Mouse (Mus musculus): ENCODE data around the gene Tdpoz3.
"Not testable (repeated sequence)": the region's sequence is repeated elsewhere in the genome, so short reads cannot be mapped to it uniquely, and the experiment has no call there.

Tdpoz3 gene

GRCm38 (mm10) chr3:93825720-93826119 is at the start of gene Tdpoz3:
Gene Tdpoz3 (plus strand): TSS chr3:93826020.
- CTCF ChIA-PET: not testable (repeated sequence)

DNA sequence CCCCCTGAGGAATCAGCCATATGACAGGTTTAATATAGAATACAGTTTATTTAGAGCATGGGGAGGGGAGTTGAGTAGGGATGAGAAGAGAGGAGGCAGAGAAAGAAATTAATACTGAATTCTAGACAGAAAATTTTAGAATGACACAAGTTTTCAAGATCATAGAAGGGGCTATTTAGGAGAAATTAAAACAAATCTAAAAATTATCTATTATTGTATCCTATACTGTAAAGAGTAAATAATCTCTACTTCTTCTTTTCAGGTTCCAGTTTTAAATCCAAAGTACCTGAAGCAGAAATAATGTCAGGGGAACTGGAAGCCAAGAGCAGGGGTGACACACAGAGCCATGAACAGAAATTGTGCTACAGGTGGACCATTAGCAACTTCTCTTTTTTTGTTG is 29.7 kb upstream of the Tdpoz3 start, which contains the start of gene Tdpoz4:
Gene Tdpoz4 (plus strand): TSS at position 301 of the 400 bp plus-strand sequence.
- CTCF ChIA-PET: not testable (repeated sequence)

DNA sequence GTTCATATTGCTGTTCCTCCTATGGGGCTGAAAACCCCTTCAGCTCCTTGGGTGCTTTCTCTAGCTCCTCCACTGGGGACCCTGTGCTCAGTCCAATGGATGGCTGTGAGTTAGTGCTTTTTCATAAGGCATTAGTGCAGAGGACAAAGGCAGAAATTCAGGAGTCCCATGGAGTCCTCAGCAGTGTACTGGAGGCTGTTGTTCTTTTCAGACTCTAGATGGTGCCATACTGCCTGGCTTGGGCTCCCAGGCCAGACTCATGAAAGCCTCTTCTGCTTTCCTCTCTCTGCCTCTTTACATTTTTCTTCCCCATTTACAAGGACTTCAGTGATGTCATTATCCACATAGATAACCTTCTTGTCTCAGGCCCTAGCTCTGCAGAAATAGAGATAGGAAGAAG is 12.5 kb upstream of the Tdpoz3 start:
- CTCF ChIA-PET: not testable (repeated sequence)

DNA sequence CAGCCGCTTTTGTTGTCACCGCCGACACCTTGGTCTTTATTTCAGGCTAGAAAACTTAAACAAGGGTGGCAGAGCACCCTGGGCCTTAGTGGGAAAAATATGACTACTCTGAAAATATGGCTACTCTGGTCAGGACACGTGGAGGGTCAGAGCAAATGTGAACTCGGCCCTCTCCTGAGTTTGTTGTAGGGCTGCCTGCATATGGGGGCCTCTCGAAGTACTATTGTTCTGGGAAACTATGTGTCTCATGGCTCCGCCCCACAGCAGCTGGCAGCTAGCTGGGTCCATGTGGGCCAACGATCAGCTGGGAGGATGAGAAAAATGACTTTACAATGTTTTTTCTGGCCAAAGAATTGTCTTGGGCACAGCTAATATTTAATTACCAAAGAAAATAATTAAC is 33.1 kb downstream of the Tdpoz3 start:
- CTCF ChIA-PET: not testable (repeated sequence)

GRCm38 (mm10) chr3:93870635-93871034 is 44.8 kb downstream of the Tdpoz3 start:
- CTCF ChIA-PET: not testable (repeated sequence)
